Mouse (Mus musculus) heart, postnatal 0 days (tissue): ENCODE measurements around the gene Blzf1. TPM values are rescaled to one million over a fixed set of nuclear protein-coding genes. Genes with fewer than 3 reads are reported as not detected.

Source experiments
- ATAC-seq: fragments of 200-750 bp; cut with Nextera tagmentation; 2 replicates; pipeline ENCODE4 v1.8.0; 2017; ENCODE audit warnings: low read depth, moderate number of reproducible peaks, moderate library complexity; ENCODE audit not compliant: insufficient read depth
- DNase-seq: peaks from one replicate; pipeline ENCODE4 v3.0.0-alpha.2; 2016; ENCODE audit warnings: low spot score
- H3K27ac ChIP-seq: fragments of 300-500 bp; sonication (generic); 2 replicates; pipeline ENCODE4 v1.5.1; 2014; ENCODE audit warnings: low read depth, mild to moderate bottlenecking
- H3K27me3 ChIP-seq: fragments of 300-500 bp; sonication (generic); 2 replicates; pipeline ENCODE4 v1.6.1; 2014; ENCODE audit warnings: low read length, mixed read lengths; ENCODE audit not compliant: control insufficient read depth, insufficient read depth
- H3K36me3 ChIP-seq: fragments of 300-500 bp; sonication (generic); replicated peaks from 2 replicates; pipeline ENCODE4 v1.6.1; 2014; ENCODE audit warnings: low read length, mixed read lengths; ENCODE audit not compliant: control insufficient read depth, insufficient read depth
- H3K4me1 ChIP-seq: fragments of 300-500 bp; sonication (generic); 2 replicates; pipeline ENCODE4 v1.6.1; 2014; ENCODE audit warnings: antibody characterized with exemption; ENCODE audit not compliant: control insufficient read depth, insufficient read depth
- H3K4me2 ChIP-seq: fragments of 300-500 bp; sonication (generic); 2 replicates; pipeline ENCODE4 v1.6.1; 2014; ENCODE audit warnings: low read depth, mild to moderate bottlenecking, low read length, moderate library complexity
- H3K4me3 ChIP-seq: fragments of 300-500 bp; sonication (generic); 2 replicates; pipeline ENCODE4 v1.5.1; 2014; ENCODE audit warnings: low read depth, low read length
- H3K9ac ChIP-seq: fragments of 300-500 bp; sonication (generic); replicated peaks from 2 replicates; pipeline ENCODE4 v1.6.1; 2014; ENCODE audit warnings: low read depth, low read length, mixed read lengths
- H3K9me3 ChIP-seq: fragments of 300-500 bp; sonication (generic); replicated peaks from 2 replicates; pipeline ENCODE4 v1.6.1; 2016; ENCODE audit warnings: low read length; ENCODE audit not compliant: control insufficient read depth
- CTCF ChIP-seq: IDR thresholded peaks from 2 replicates; pipeline ENCODE4 v1.5.1; 2016; ENCODE audit warnings: antibody characterized with exemption, control low read depth, low read depth
- EP300 ChIP-seq: IDR thresholded peaks from 2 replicates; pipeline ENCODE4 v1.6.1; 2016; ENCODE audit warnings: antibody characterized with exemption, low read depth
- WGBS: fragments of 180-500 bp; shearing (Covaris S2); extraction: QIAGEN DNeasy Blood & Tissue Kit; methylation state at CpG from one replicate; pipeline ENCODE4 v1.1.7; 2014; 5-methylcytosine and 5-hydroxymethylcytosine counted together
- polyA plus RNA-seq: library from polyadenylated mRNA; unstranded; fragments of >200 nt; fragmentation: Nextera tagmentation; extraction: Ambion mirVana; gene quantifications from 2 replicates; pipeline ENCODE4 v1.2.1, GENCODE M21; 2015
- total RNA-seq: library from RNA; depleted of rRNA; stranded (reverse); fragments of >200 nt; gene quantifications from 2 replicates; pipeline ENCODE4 v1.2.3, GENCODE M21; 2014; ENCODE audit warnings: low replicate concordance

Gene Blzf1
- total and polyA plus RNA-seq, 2 experiments from 2014 or later = 16.3 to 27.3 TPM

- Histone ChIP-seq H3K27me3 (no peaks in the 10 kb centered on the region), H3K27ac (no peak overlapping the region), H3K4me1 (no peaks in the 10 kb centered on the region; the same call in 1 of the 2 replicates), H3K4me3 (no peak overlapping the region), H3K36me3 (no peaks in the 10 kb centered on the region), H3K4me2 (no peak overlapping the region), H3K9me3 (no peaks in the 10 kb centered on the region), H3K9ac (no peak overlapping the region)
- ATAC-seq (no peak), DNase-seq (no peak)
- 79% methylated on average over 10 of the region's 10 CpGs for WGBS
- TF ChIP-seq EP300 (no peak), CTCF (no peak)
Measured at GRCm38 (mm10) chr1:164321408-164321807, 14.1 kb upstream of the Blzf1 start.

DNA sequence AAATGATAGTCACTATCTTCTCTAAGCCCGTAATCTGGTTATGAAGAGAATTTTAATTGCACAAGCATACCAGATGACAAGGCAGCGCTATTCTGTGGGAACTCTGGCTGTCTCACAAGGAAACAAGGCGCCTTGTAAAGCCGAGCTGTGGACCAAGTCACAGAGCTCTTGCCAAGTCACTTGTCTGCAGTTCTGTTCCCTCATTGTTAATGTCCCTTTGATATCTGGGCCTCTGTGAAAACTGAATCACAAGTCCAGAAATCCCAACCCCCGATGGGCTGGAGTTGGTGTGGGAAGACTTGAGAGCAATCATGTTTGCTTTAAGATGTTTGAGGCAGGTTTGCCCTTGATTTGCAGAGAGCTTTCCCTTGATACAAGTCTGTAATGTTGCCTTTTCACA, 13.4 kb upstream of the Blzf1 start:
- DNase-seq = no peak
- no peak for TF ChIP-seq EP300
- TF ChIP-seq CTCF = no peak

GRCm38 (mm10) chr1:164319542-164320140, 12.4 kb upstream of the Blzf1 start:
- Histone ChIP-seq H3K9ac (no peak overlapping the region), H3K36me3 (no peaks in the 10 kb centered on the region), H3K4me1 (no peaks in the 10 kb centered on the region; the same call in 1 of the 2 replicates), H3K27ac (0 out of 2 replicates have a peak overlapping the region, but pooled peaks have one; percentile 20), H3K27me3 (no peaks in the 10 kb centered on the region), H3K4me3 (peak overlapping the region; percentile 24; the same call in 1 of the 2 replicates), H3K9me3 (no peaks in the 10 kb centered on the region), H3K4me2 (peak overlapping the region; percentile 48)
- DNase-seq (no peak), ATAC-seq (no peak)
- no peak for TF ChIP-seq EP300
- no peak for TF ChIP-seq CTCF
- WGBS = 29% methylated on average over 14 of the region's 14 CpGs

More for the DNA sequence above, 13.4 kb upstream of the Blzf1 start:
- Histone ChIP-seq H3K27ac (no peak overlapping the region), H3K27me3 (no peaks in the 10 kb centered on the region), H3K9me3 (no peaks in the 10 kb centered on the region), H3K4me3 (no peak overlapping the region), H3K36me3 (no peaks in the 10 kb centered on the region), H3K4me1 (no peaks in the 10 kb centered on the region; the same call in 1 of the 2 replicates), H3K9ac (no peak overlapping the region), H3K4me2 (no peak overlapping the region)
- WGBS = 23% methylated on average over 5 of the region's 5 CpGs
- no peak for ATAC-seq

GRCm38 (mm10) chr1:164318474-164318873, 11.2 kb upstream of the Blzf1 start:
- H3K9me3 ChIP-seq = no peaks in the 10 kb centered on the region
- H3K27me3 ChIP-seq = no peaks in the 10 kb centered on the region
- ATAC-seq (no peak), DNase-seq (no peak)
- 0 out of 2 replicates have a peak, but pooled peaks cover 4% of the 10 kb centered on the region for H3K36me3 ChIP-seq
- TF ChIP-seq EP300 (no peak), CTCF (no peak)
- no peak overlapping the region for H3K4me3 ChIP-seq
- no peak overlapping the region for H3K4me2 ChIP-seq
- no peaks in the 10 kb centered on the region; the same call in 1 of the 2 replicates for H3K4me1 ChIP-seq
- WGBS = 95% methylated on average over 5 of the region's 5 CpGs
- H3K9ac ChIP-seq = no peak overlapping the region
- no peak overlapping the region for H3K27ac ChIP-seq

DNA sequence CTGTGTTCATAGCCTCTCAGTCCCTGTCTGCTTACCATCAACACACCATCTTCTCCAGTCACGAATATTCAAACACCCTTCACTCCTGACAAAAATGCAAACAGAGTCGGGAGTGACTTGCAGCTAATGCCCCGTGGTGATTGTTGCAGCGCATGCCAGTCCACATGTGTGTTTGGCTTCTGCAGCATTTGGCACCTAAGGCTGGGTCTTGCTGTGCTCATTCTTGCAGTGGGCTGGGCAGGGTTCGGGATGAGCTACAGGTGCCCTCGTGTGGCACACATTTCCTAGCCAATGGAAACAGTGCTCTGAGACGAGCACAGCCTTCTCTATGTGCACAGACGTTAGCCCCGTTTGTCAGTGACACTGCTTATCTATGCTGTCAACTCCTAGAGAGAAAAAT, 10.0 kb upstream of the Blzf1 start:
- H3K27ac ChIP-seq = no peak overlapping the region
- no peak for TF ChIP-seq CTCF
- TF ChIP-seq EP300 = no peak
- H3K4me3 ChIP-seq = no peak overlapping the region
- no peaks in the 10 kb centered on the region; the same call in 1 of the 2 replicates for H3K4me1 ChIP-seq
- no peak overlapping the region for H3K4me2 ChIP-seq
- H3K27me3 ChIP-seq = no peaks in the 10 kb centered on the region
- H3K9ac ChIP-seq = no peak overlapping the region
- DNase-seq (no peak), ATAC-seq (no peak)
- 54% methylated on average over 9 of the region's 9 CpGs for WGBS
- H3K9me3 ChIP-seq = no peaks in the 10 kb centered on the region
- H3K36me3 ChIP-seq = peaks cover 11% of the 10 kb centered on the region; the same call in 1 of the 2 replicates
